1 mouse cellular context compared by ENCODE assay signal in the genomic region with DNA sequence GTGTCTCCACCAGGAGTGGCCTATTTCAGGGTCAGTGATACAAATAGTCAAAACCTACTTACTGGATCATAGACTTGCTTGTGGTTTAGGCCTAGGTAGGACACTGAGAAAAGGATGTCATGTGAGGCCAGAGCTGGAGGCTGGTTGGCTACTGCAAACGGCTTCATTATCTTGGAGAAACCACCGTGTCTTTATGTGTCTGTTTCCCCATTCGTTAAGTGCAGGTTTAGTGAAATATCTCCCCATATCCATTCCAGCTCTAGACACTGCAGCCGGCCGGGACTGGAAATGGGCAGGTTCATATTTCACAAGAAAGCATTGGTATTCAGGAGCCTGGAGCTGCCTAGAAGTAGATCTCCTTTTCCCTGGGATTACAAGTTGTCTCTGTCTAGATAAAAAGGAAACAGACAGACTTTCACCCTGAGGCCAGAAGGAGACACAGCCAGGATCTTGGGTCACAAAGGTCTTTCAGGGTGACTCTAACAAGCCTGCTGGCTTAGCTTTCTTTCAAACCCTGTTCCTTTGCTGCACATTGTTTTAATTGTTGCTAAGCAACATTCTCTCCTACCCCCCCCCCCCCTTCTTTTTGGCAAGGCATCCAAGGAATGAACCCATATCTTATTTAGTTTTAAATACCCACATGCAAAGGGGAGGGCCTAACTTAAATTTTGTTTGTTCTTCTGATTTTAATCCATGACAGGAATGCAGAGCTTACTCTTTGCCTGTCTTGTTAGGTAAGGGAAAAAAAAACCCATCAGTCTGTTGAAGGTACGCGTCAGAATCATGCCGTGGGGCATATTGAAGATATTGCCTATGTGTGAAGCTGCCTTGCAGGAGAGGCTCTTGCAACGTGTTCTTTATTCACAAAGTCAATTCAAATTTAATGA.
TF ChIP-seq lines count a peak whose summit lies in the region.

No protein-coding gene starts in this region.

TF ChIP-seq in MEL, 35 proteins besides CTCF, POLR2A, EP300 and RAD21 (continued from another document):
- no peak for TF ChIP-seq SIN3A (IDR thresholded peaks at IDR 0.05; ENCODE audit: low read length)
- no peak for TF ChIP-seq ZNF384 (IDR thresholded peaks at IDR 0.05; ENCODE audit: low read depth, low read length)
- TF ChIP-seq BHLHE40 (IDR thresholded peaks at IDR 0.05; ENCODE audit: borderline replicate concordance, low read depth, low read length), result no peak
- TF ChIP-seq CHD2 (IDR thresholded peaks at IDR 0.05; ENCODE audit: low read length), result no peak
- TF ChIP-seq NELFE (IDR thresholded peaks at IDR 0.05; ENCODE audit: low read depth, low read length), result 0 out of 2 replicates have a peak, but pooled peaks have one; percentile 17
- TF ChIP-seq ELF1 (IDR thresholded peaks at IDR 0.05; ENCODE audit: low read depth, low read length), result no peak
- TF ChIP-seq HCFC1 (IDR thresholded peaks at IDR 0.05; ENCODE audit: low read depth, low read length), result no peak
- peak; percentile 66 for TF ChIP-seq MAX (IDR thresholded peaks at IDR 0.05; ENCODE audit: low read length)
